Mouse (Mus musculus) testis, postnatal 10 days (tissue): ENCODE measurements at regions not wholly inside any gene's neighbourhood (a gene's known extent, or its start where the extent isn't known, plus 50 kb on each side); places are given as distances from the start of the nearest gene placed in this dataset.

Experiments
- DNase-seq: peaks from one replicate; pipeline ENCODE4 v3.0.0; 2021; ENCODE audit warnings: low spot score

GRCm38 (mm10) chr2:161470844-161471243 lies 362.0 kb upstream of the Chd6 start:
- no peak for DNase-seq

- no peak for DNase-seq
Measured at GRCm38 (mm10) chr2:161470025-161470424, 361.1 kb upstream of the Chd6 start.

DNA sequence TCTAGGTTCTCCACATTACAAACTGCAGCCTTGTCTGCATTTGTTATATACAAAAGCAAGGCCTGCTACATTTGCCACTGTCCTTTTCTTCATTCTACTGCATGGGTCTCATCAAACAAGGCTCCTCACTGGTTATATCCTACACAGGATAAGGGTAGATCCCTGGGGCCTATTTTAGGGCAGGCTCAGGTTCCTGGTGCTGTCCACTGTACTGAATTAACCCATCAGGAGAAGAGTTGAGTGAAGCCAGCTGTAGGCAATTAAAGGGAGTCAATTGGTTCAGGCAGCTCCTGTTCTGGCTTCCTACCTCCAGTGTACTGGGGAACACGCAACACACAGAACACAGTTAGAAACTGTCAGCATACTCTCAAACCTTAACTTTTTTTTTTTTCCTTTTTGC lies 358.2 kb upstream of the Chd6 start:
- DNase-seq, result no peak

- no peak for DNase-seq
Measured at GRCm38 (mm10) chr2:161460600-161460999, 351.7 kb upstream of the Chd6 start.

GRCm38 (mm10) chr2:161454466-161454865 lies 345.6 kb upstream of the Chd6 start:
- no peak for DNase-seq

DNA sequence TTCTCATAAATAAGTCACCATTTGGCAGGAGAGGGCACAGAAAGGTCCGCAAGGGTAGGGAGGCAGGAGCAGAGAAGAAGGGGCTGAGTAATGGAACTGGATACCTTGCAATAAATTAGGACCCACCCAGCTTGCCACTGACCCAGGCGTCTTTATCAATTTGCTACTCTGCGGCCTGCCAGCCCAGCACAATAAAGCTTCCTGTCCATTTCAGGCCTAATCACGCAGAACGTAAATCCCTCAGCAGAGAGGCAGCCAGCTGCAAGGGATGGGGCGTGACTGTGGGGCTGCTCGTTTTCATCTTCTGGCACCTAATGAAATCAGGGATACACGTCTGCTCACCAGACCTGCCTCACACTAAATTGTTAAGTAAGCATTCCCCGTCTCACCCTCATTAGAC lies 324.9 kb upstream of the Chd6 start:
- no peak for DNase-seq

DNA sequence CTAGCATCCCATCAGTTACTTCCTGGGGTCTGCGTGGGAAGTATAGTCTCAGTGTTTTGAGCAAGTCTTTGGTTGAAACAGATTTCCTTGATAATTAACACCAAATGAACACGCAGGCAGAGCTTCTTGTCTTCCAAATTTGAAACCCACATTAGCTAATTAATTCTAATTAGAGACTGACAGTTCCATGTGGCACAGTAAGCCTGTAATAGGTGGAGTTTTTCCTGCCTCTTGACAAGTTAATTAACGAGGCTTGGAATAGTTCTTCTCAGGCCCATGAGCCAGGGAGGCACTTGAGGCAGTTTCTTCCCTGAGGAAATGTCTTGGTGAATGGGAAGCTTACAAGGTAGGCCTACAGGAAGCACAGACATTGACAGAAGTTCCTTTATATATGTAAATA lies 320.4 kb upstream of the Chd6 start:
- DNase-seq, result no peak

DNA sequence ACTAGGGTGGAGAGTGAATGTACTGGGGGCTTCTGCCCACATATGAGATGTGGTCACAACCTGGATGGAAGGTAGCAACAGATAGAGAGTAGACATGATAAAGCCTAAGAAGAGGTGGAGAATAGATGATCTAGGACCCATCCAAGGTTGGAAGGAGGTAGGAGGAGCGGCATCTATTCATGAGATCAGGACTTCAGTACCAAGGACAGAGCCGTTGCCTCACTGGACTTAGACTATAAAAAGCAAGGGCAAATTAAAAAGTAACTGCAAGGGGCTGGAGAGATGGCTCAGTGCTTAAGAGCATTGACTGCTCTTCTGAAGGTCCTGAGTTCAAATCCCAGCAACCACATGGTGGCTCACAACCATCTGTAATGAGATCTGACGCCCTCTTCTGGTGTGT lies 316.7 kb upstream of the Chd6 start:
- no peak for DNase-seq

GRCm38 (mm10) chr2:161418062-161418461 lies 309.2 kb upstream of the Chd6 start:
- no peak for DNase-seq

- no peak for DNase-seq
Measured at GRCm38 (mm10) chr2:161416218-161416927, 307.5 kb upstream of the Chd6 start.

DNA sequence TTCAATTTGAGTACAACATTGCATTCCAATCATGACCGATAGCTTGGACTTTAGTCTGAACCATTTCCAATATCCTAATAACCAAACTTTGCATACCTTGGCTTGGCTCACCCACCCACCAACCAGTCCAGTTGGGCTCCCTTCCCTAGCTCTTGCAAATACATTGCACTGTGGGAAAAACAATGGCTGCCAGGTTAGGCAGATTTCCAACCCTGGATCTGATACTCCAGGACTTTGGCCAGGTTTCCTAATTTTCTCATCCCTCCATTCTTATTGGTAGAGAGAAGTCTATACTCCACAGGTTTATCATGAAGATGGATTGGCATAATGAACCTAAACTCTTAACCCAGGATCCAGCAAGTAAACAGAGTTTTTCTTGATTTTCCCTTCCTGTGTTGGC lies 299.4 kb upstream of the Chd6 start:
- no peak for DNase-seq

DNA sequence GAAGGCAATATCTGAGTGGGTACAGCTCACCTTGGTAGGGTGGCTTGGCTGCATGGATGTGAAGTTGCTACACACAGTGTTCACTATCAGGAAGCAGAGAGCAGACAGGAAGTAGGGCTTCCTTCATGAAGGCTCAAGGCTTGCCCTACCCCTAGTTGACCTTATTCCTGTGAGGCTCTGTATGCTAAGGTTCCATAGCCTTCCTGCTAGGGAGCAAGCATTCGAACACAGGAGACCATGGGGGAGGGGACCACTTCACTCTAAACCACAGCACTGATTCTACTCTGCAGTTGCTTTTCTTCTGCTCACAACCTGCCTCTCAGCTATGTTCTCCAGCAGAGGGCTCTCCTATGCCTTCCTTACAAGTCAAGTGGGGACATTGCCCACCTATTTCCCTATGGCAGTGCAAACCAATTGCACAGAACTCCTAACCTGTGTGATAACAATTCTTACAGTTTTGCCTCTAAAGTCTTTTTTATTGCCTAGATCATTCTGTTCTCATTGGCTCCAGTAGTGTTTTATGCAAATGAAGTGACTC lies 297.0 kb upstream of the Chd6 start:
- DNase-seq, result no peak

GRCm38 (mm10) chr2:161398061-161398460 lies 289.2 kb upstream of the Chd6 start:
- DNase-seq, result no peak

DNA sequence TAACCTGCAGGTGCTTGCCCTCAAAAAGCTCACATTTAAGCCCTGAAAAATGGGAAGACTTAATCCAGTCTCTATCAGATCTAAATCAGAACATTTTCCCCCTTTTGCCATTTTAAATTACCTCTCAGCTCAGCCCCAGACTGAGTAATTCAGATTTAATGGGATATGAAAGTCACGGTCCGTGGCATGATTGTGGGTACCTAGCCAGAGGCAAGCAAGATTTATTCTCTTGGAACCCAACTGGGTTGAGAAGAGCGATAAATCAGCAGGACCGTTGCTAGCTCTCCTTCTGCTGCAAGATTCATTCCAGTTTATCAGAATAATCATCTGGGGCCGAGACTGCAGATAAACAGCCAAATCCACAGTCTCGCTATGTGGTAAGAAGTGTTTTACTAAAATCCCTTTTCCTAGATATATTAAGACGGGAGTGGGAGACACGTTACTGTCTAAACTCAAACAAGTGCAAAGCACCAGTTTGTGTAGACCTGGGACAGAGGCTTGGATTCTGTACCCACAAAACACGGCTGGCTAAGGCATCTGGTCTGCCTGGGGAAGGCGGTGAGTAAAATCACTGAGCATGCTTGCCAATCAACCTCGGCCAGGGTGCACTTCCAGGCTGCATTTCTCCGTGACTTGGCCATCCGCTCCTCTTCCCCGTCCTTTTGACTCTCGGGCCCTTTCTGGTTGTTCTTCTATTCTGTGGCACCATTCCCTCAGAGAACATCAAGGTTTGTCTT lies 282.2 kb upstream of the Chd6 start:
- no peak for DNase-seq

- no peak for DNase-seq
Measured at GRCm38 (mm10) chr2:161389318-161389835, 280.5 kb upstream of the Chd6 start.

- DNase-seq, result no peak
Measured at GRCm38 (mm10) chr2:161387054-161387453, 278.2 kb upstream of the Chd6 start.

DNA sequence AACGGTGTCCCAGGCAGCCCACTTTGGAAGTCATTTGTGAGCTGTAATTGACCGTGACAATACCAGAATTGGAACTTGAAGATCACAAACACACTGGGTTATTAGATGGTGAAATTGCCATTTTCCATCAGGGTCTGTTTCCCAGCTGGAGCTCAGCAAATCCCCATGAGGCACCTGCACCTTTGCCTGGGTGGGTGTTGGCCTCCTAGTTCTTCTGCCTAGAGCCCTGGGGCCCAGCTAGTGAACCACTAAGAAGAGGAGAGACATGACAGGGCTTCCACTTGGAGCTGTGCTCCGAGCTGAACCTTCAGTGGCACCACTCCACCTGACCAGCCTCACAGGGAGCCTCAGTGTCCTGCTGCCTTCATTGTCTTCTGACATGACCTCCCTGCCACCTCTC lies 273.5 kb upstream of the Chd6 start:
- no peak for DNase-seq

GRCm38 (mm10) chr2:161378313-161378712 lies 269.4 kb upstream of the Chd6 start:
- DNase-seq, result no peak

DNA sequence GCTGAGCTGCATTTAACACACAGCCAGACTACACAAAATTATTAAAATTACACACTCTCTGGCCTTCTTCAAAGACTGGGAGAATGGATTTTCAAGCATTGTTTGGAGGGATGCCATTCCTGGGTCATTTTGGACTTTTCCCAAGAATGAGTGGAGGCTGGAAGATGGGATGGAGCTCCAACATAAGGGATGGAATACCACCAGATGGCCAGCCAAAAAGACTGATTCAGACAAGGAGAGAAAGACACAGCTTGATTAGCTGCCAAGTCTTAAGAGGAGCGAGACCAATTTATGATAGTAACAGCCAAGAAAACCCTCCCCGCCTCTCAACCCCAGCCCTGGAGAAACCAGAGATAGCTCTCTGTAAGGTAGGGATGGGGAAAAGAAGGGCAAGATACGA lies 253.4 kb upstream of the Chd6 start:
- DNase-seq, result no peak

GRCm38 (mm10) chr2:161349110-161349509 lies 240.2 kb upstream of the Chd6 start:
- no peak for DNase-seq

DNA sequence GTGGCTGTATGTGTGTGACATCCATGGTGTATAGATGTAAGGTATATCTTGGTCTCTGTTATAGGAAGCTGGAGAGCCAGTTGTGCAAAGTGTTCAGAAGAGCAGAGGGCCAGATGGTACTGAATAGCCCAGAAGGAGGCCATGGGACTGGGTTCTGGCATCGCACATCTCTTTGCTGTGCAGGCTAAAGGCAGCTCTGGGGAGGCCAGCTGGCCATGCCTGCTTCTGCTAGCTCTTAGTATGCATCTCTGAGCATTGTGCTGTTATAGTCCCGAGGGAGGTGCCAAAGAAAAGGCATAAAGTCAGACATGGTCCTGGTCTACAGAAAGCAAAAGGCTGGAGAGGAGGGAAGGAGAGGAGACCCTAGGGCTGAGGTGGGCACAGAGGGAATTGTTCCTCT lies 235.1 kb upstream of the Chd6 start:
- no peak for DNase-seq

GRCm38 (mm10) chr2:161342648-161343047 lies 233.8 kb upstream of the Chd6 start:
- no peak for DNase-seq

DNA sequence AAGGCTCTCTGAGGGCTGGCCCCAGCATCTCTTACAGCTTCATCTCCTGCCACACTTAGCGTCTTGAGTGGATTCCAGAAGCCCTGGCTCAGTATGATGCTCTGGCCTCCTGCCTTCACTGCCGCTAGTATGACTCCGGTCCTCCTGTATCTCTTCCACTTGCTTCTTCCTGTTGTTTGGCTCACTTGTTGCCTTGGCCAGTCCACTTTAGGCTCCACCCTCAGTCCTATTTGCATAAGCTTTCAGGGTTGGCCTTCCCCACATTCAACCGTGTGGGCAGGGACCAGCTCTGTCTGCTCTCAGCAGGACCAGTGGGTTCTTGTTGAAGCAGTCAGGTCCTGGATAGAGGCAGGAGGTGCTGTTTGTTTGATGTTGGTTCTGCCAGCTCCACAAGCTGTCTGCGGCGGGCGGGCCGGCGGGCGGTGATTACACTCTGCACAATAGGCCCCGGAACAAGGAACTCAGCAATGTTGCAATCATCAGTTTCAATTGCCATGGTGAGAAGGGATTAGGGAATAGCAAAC lies 232.6 kb upstream of the Chd6 start:
- DNase-seq, result no peak
